Mouse (Mus musculus) frontal cortex, adult (tissue): ENCODE results near the gene Spata3.
A peak's percentile ranks its signal among the peaks of the same experiment; 100 is the strongest.

ENCODE experiments used
- ATAC-seq: cut with Nextera tagmentation; 2 replicates; pipeline ENCODE4 v1.9.2; 2017; ENCODE audit warnings: mild to moderate bottlenecking, moderate library complexity, mixed read lengths; ENCODE audit not compliant: low TSS enrichment

The Spata3 gene

GRCm38 (mm10) chr1:86032273-86032987 is 15.8 kb downstream of the Spata3 start:
- ATAC-seq: peak; percentile 99

GRCm38 (mm10) chr1:86038191-86038951 is 21.8 kb downstream of the Spata3 start:
- peak; percentile 55; the same call in 1 of the 2 replicates for ATAC-seq

GRCm38 (mm10) chr1:86040131-86040530 is 23.5 kb downstream of the Spata3 start:
- no peak for ATAC-seq

- ATAC-seq: no peak
Observed at GRCm38 (mm10) chr1:86040817-86041216, 24.2 kb downstream of the Spata3 start.

DNA sequence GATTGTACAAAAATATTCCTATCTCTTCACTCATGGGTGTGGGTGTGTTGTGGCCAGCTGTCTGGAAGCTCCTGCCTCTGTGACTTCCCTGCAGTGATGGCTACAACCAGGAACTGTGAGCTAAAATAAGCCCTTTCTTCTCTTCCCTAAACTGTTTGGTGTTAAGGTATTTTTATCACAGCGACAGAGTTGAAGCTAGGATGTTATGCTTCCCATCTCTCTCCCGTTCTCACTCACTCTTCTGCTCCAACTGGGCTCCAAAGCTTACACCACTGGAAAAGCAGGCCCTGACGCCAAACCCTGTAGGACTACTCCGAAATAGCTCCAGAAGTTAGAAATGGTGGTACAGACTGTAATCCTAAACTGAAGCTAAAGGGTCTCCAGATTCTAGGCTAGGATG is 28.4 kb downstream of the Spata3 start:
- ATAC-seq: peak; percentile 81

GRCm38 (mm10) chr1:86045848-86046805 is 29.5 kb downstream of the Spata3 start, which contains the start of gene 2810459M11Rik:
2810459M11Rik (plus strand) TSS chr1:86045863.
- ATAC-seq: peak; percentile 25

DNA sequence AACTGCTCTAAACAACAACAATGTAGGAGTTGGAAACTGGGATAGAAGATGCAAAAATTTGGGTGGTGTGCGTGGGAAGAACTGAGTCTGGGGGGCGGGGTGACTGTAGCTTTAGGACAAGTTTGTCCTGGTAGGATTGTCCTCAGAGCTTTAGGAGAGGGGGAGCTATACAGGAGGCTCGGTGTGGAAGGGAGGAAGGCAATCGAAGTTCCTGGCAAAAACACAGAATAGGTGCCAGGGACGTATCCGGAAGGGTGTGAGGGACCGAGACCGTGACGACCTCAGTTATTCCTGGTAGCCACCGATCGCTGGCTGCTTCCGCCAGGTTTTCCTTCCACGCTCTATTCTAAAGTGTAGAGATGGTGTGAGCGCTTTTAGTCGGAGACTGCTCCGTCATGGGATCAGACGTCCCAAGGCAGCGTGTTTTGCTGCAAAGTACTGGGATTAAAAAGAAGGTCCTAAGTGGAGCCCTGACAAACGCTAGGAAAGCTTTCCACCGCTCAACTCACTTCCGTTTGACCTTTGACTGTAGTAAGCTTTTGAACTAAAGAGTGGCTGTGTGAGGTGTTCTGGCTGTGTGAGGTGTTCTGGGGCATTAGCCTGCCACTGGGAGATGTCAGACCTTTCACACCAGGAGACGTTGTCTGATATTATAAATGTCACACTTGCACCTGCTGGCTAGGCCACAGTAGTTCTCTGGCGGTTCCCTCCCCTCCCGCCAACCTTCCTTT is 30.4 kb downstream of the Spata3 start:
- peak; percentile 6; the same call in 1 of the 2 replicates for ATAC-seq

DNA sequence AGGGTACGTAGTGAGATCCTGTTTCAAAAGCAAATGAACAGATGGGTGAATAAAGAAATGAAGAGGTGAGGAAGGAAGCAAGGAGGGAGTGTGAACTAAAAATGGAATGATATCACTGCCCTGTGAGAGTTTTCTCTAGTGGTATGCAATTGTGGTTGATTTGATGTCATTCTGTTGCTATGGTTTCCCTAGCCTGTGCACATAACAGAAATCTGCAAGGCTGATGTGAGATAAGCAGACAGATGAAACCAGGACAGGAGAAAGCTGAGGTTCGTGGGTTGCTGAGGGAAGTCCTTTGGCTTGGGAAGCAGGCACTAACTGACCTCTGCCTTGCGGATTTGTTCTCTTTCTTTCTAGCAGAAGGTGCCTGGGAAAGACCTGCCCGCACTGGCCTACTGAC is 31.6 kb downstream of the Spata3 start:
- ATAC-seq: no peak

GRCm38 (mm10) chr1:86048744-86049143 is 32.1 kb downstream of the Spata3 start:
- no peak for ATAC-seq

- ATAC-seq: peak; percentile 21; the same call in 1 of the 2 replicates
Observed at GRCm38 (mm10) chr1:86053198-86053921, 36.7 kb downstream of the Spata3 start.

DNA sequence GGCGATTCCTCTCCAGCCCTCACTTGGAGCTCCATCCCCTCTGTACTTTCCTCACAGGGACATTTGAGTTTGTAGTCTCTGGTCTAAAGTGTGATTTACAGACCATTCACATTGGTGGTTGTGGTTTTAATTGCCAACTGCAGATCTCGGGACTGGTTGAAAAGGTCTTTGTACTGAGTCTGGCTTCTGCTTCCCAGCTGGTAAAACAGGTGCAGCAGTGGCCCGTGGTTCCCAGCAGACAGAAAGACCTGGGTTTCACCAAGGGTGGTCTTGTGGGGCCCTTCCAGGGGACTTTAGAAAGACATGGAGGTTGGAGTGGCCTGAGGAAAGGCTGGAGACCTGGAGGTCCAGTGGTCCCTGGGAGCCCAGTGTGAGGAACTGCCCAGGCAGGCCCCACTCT is 38.3 kb downstream of the Spata3 start:
- no peak for ATAC-seq

DNA sequence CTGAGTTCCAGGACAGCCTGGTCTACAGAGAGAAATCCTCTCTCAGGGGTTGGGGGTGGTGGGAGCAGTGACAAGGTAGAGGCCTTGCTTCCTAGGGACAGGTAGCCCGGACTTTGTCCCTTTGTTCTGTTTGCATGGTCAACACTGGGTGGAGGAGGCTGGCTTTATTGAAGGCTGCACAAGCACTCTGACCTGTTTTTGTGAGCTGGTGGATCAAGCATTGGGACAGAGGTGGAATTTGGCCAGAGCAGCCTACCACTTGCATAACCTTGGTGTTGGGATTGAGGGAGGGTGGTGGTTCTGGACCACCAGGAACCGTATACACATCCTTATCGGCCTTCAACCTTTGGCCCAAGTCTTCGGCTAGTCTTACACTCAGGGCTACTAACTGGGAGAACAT is 39.7 kb downstream of the Spata3 start:
- ATAC-seq: no peak

- ATAC-seq: peak; percentile 89
Observed at GRCm38 (mm10) chr1:86058856-86059769, 42.5 kb downstream of the Spata3 start.

DNA sequence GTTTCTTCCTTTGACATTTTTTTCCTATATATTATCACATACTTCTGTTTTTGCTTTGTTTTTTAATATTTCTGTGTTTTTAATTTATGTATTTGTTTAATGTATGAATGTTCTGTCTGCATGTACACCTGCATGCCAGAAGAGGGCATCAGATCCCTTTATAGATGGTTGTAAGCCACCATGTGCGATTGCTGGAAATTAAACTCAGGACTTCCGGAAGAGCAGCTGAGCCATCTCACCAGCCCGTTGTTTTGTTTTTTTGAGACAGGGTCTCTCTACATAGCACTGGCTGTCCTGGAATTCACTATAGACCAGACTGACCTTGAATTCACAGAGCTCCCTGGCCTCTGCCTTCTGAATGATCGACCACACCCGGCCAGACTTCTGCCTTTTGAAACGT is 45.9 kb downstream of the Spata3 start:
- ATAC-seq: no peak

GRCm38 (mm10) chr1:86064271-86064991 is 47.8 kb downstream of the Spata3 start, which contains the start of gene Psmd1:
Psmd1 (plus strand) TSS chr1:86064387.
- peak; percentile 93 for ATAC-seq

DNA sequence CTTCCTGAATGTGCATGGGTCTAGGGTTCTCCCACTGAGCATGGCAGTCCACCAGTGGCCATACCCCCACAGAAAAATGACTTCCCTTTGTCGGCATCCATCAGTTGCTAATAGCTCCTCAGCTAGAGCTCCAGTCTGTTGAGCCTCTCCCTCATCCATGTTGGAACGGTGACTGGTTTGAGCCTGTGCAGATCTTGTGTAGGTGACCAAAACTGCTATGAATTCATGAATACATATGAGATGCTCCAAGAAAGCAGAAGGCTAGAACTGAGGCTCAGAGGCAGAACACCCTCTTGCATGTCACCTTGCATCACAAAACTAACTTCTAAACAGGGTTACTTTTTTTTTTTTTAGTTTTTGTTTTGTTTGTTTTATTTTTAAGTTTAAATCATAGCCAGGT is 59.9 kb downstream of the Spata3 start:
- ATAC-seq: peak; percentile 77; the same call in 1 of the 2 replicates
